Mouse (Mus musculus): ENCODE results near the gene Lin54. TPM values are rescaled to one million over a fixed set of nuclear protein-coding genes. Genes with fewer than 3 reads are reported as not detected.

Lin54 gene
- polyA plus RNA-seq, 1 experiment from 2014 or later: 11.8 TPM

GRCm38 (mm10) chr5:100519027-100519411 is 18.6 kb upstream of the Lin54 start:
- Histone ChIP-seq H3K36me3 (no peaks in the 10 kb centered on the region), H3K4me3 (replicated peaks) (peak overlapping the region; percentile 75), H3K9ac (peak overlapping the region; percentile 72), H3K4me2 (peak overlapping the region; percentile 63), H3K27ac (peak overlapping the region; percentile 66), H3K4me1 (peaks cover 7% of the 10 kb centered on the region; the same call in 1 of the 2 replicates), H3K9me3 (no peaks in the 10 kb centered on the region), H3K27me3 (replicated peaks) (no peaks in the 10 kb centered on the region)
- WGBS: 5% methylated on average over 5 of the region's 5 CpGs
- no peak for ATAC-seq (ENCODE audit: insufficient read depth, low FRiP score, low read depth)

DNA sequence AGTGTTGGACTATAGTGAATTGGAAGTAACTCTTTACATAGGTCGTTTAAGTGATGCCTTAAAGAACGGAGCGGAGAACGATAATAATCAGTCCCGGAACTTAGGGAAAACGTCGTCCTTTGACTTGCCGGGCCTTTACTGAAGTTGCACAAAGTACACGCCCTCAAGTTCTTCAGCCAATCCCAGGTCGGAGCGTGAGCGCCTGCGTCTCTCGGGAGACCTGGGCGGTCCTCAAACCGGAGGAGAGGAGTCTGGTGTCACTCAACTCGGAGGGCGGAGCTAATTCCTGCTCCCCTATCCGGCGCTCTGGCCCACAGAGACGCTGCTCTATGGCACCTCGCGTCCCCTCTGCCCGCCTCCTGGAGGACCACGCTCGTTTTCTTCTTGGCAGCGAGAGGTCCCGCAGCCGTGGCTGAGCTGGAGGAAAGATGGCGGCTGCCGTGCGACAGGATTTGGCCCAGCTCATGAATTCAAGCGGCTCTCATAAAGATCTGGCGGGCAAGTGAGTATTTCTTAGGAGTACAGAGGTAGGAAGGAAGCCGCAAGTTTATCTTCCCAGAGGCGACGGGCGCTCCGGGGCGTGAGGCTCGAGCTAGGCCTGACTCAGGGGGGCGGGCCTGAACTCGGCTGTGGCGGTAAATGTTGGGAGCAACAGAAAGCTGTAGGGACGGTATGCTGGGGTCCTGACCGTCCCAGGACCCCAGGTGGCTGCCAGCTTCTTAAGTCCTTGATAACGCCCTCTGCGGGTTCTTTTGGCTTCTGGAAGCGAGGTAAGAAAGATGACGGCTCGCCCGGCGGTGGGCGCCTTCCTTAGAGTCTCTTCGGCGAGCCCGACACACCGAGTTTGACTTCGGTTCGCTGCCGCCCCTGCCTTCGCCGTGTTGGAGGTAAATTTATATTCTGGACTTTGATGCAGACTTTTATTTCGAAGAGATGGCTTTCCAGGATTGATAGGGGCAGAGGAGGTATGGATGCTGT is 17.9 kb upstream of the Lin54 start, which contains the start of gene Cops4:
TSS of gene Cops4 (plus strand) at position 261 of the 978 bp plus-strand sequence.
- Histone ChIP-seq H3K4me3 (replicated peaks) (peak within 1 kb of the TSS; percentile 75), H3K36me3 (no peaks in the 10 kb centered on the region)

DNA sequence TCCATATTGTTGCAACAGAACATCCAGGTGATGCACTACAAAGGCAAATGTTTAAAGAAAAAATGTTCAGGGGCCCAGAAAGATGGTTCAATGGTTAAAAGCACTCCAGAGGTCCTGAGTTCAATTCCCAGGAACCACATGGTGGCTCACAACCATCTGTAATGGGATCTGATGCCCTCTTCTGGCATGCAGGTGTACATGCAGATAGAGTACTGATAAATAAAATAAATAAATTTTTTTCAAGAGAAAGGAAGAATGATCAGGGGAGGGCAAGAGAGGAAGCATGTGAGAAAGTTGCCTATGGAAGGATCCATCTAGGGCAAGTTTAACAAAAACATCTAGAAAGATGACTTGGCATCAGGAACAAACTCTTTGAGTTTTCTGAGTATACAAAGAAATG is 12.1 kb upstream of the Lin54 start:
- Histone ChIP-seq H3K9me3 (no peaks in the 10 kb centered on the region), H3K9ac (no peak overlapping the region), H3K27ac (no peak overlapping the region), H3K27me3 (replicated peaks) (no peaks in the 10 kb centered on the region), H3K36me3 (no peaks in the 10 kb centered on the region), H3K4me2 (no peak overlapping the region), H3K4me3 (replicated peaks) (no peak overlapping the region), H3K4me1 (peaks cover 2% of the 10 kb centered on the region; the same call in 1 of the 2 replicates)
- no peak for ATAC-seq (ENCODE audit: insufficient read depth, low FRiP score, low read depth)

More for the DNA sequence above, 17.9 kb upstream of the Lin54 start, which contains the start of gene Cops4:
- under 1% methylated on average over 64 of the region's 64 CpGs for WGBS
- H3K4me2 ChIP-seq: peak within 1 kb of the TSS; percentile 68
- H3K27ac ChIP-seq: peak within 1 kb of the TSS; percentile 66
- H3K9ac ChIP-seq: peak within 1 kb of the TSS; percentile 72
- peak; percentile 100 for ATAC-seq (ENCODE audit: insufficient read depth, low FRiP score, low read depth)
- no peaks in the 10 kb centered on the region for H3K27me3 ChIP-seq (replicated peaks)
- peaks cover 7% of the 10 kb centered on the region; the same call in 1 of the 2 replicates for H3K4me1 ChIP-seq
- no peaks in the 10 kb centered on the region for H3K9me3 ChIP-seq

DNA sequence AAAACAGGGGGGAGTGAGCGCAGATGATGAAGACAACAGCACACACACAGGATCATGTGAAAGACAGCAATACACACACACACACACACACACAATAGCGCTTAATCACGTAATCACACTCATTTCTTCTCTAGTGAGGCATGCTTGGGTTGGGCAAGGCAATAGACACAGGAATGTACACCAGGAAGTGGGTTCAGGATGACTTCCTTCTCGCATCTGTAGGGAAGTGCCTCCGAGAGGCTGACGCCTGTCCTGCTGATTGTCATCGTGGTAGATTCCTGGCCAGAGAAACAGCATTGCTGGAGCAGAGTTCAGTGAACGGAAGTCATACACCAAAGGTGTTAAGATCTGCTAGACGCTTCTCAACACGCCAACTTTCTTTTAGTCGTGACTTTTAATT is 8.8 kb upstream of the Lin54 start:
- H3K4me1 ChIP-seq: no peaks in the 10 kb centered on the region
- ATAC-seq (ENCODE audit: insufficient read depth, low FRiP score, low read depth): no peak
- WGBS: 70% methylated on average over 11 of the region's 11 CpGs

DNA sequence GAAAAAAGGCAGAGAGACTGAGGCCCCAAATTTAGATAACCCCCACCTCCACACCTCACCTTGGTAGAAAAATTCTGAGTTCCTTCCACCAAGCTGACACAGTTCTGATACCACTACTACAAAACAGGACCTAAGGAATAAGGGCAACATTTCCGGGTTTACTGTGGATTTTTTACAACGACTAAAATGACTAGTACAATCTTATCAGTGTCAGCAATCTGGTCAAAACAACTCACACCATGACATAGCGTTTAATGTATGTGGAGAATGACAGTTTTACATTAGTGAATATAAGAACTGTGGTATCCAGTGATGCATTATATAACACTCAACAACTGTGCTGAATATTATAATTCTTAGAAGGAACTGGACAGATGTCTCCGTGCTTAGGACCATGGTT is 828 bp upstream of the Lin54 start:
- H3K27me3 ChIP-seq (replicated peaks): no peaks in the 10 kb centered on the region
- WGBS: 73% methylated on average over 4 of the region's 4 CpGs
- ATAC-seq (ENCODE audit: insufficient read depth, low FRiP score, low read depth): no peak
- no peaks in the 10 kb centered on the region for H3K36me3 ChIP-seq
- H3K4me2 ChIP-seq: peak overlapping the region; percentile 63; the same call in 1 of the 2 replicates
- H3K4me3 ChIP-seq (replicated peaks): peak overlapping the region; percentile 85; the same call in 1 of the 2 replicates
- no peaks in the 10 kb centered on the region for H3K9me3 ChIP-seq
- H3K4me1 ChIP-seq: peaks cover 8% of the 10 kb centered on the region; the same call in 1 of the 2 replicates
- H3K27ac ChIP-seq: peak overlapping the region; percentile 61; the same call in 1 of the 2 replicates
- no peak overlapping the region for H3K9ac ChIP-seq

More for the DNA sequence above, 8.8 kb upstream of the Lin54 start:
- H3K27me3 ChIP-seq (replicated peaks): no peaks in the 10 kb centered on the region
- H3K4me3 ChIP-seq (replicated peaks): no peak overlapping the region
- H3K9ac ChIP-seq: no peak overlapping the region
- no peaks in the 10 kb centered on the region for H3K9me3 ChIP-seq
- no peaks in the 10 kb centered on the region for H3K36me3 ChIP-seq
- H3K4me2 ChIP-seq: no peak overlapping the region
- no peak overlapping the region for H3K27ac ChIP-seq

- no peaks in the 10 kb centered on the region for H3K36me3 ChIP-seq
- 0 out of 2 replicates have a peak, but pooled peaks have one; percentile 4 for ATAC-seq (ENCODE audit: insufficient read depth, low FRiP score, low read depth)
Observed at GRCm38 (mm10) chr5:100499831-100500304, 571 bp downstream of the Lin54 start.

GRCm38 (mm10) chr5:100499243-100499642 is 1.2 kb downstream of the Lin54 start:
- Histone ChIP-seq H3K27me3 (replicated peaks) (no peaks in the 10 kb centered on the region), H3K9me3 (no peaks in the 10 kb centered on the region), H3K9ac (peak overlapping the region; percentile 54; the same call in 1 of the 2 replicates), H3K4me2 (peak overlapping the region; percentile 95), H3K4me1 (peaks cover 8% of the 10 kb centered on the region; the same call in 1 of the 2 replicates), H3K27ac (no peak overlapping the region), H3K36me3 (no peaks in the 10 kb centered on the region), H3K4me3 (replicated peaks) (peak overlapping the region; percentile 85)
- 20% methylated on average over 2 of the region's 2 CpGs for WGBS
- no peak for ATAC-seq (ENCODE audit: insufficient read depth, low FRiP score, low read depth)

More at GRCm38 (mm10) chr5:100499831-100500304, 571 bp downstream of the Lin54 start:
- H3K4me3 ChIP-seq (replicated peaks): peak overlapping the region; percentile 85
- peaks cover 8% of the 10 kb centered on the region; the same call in 1 of the 2 replicates for H3K4me1 ChIP-seq
- 0% methylated on average over 33 of the region's 41 CpGs for WGBS
- peak overlapping the region; percentile 85 for H3K27ac ChIP-seq
- H3K4me2 ChIP-seq: peak overlapping the region; percentile 95
- H3K27me3 ChIP-seq (replicated peaks): no peaks in the 10 kb centered on the region
- H3K9me3 ChIP-seq: no peaks in the 10 kb centered on the region
- peak overlapping the region; percentile 54 for H3K9ac ChIP-seq

GRCm38 (mm10) chr5:100498436-100499180 is 1.8 kb downstream of the Lin54 start:
- under 1% methylated on average over 46 of the region's 46 CpGs for WGBS
- Histone ChIP-seq H3K27ac (peak overlapping the region; percentile 87), H3K9ac (peak overlapping the region; percentile 58), H3K4me3 (replicated peaks) (peak overlapping the region; percentile 85), H3K36me3 (no peaks in the 10 kb centered on the region), H3K9me3 (no peaks in the 10 kb centered on the region), H3K4me2 (peak overlapping the region; percentile 95), H3K27me3 (replicated peaks) (no peaks in the 10 kb centered on the region), H3K4me1 (peaks cover 8% of the 10 kb centered on the region; the same call in 1 of the 2 replicates)
- peak; percentile 86 for ATAC-seq (ENCODE audit: insufficient read depth, low FRiP score, low read depth)

DNA sequence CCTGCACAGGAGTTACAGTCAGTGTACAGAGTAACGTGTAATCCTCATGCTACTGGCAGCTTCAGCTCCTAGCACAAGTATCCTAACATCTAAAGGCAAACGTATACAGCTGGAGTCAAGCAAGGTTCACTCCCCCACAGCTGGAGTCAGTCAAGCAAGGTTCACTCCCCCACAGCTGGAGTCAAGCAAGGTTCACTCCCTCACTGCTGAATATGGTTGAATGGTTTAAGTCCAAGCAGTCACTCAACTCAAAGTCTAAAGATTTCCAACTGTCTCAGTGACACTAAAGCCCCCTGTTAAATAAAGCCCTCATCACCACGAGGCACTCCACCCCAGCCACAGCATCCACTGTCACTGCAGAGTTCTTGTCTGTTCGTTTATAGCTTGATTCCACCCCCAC is 8.7 kb downstream of the Lin54 start:
- no peak for ATAC-seq (ENCODE audit: insufficient read depth, low FRiP score, low read depth)
- H3K9ac ChIP-seq: no peak overlapping the region
- H3K9me3 ChIP-seq: no peaks in the 10 kb centered on the region
- H3K36me3 ChIP-seq: no peaks in the 10 kb centered on the region
- no peak overlapping the region for H3K4me2 ChIP-seq
- no peaks in the 10 kb centered on the region; the same call in 1 of the 2 replicates for H3K4me1 ChIP-seq
- H3K4me3 ChIP-seq (replicated peaks): no peak overlapping the region
- H3K27me3 ChIP-seq (replicated peaks): no peaks in the 10 kb centered on the region
- no peak overlapping the region for H3K27ac ChIP-seq
- 44% methylated on average over 4 of the region's 4 CpGs for WGBS

DNA sequence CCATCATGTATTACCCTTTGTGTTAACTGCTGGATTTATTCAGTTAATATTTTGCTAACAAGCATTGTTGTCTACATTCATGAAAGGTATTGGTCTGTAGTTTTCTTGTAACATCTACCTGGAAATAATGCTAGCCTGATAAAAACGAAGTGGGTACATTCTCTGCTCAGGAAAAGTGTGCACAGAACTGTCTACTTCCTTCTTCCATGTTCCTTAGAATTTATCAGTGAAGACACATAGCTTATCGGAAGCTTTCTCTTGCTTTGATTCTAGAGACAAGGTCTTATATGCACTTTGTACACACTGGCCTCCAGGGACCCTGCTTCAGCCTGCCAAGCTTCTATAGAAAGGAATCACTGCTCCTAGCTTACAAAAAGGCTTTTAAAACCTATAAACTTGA is 11.1 kb downstream of the Lin54 start:
- 83% methylated on average over 2 of the region's 2 CpGs for WGBS
- no peak overlapping the region for H3K4me3 ChIP-seq (replicated peaks)
- no peak for ATAC-seq (ENCODE audit: insufficient read depth, low FRiP score, low read depth)
- no peaks in the 10 kb centered on the region for H3K9me3 ChIP-seq
- no peak overlapping the region for H3K27ac ChIP-seq
- no peak overlapping the region for H3K4me2 ChIP-seq
- no peaks in the 10 kb centered on the region; the same call in 1 of the 2 replicates for H3K4me1 ChIP-seq
- H3K27me3 ChIP-seq (replicated peaks): no peaks in the 10 kb centered on the region
- H3K9ac ChIP-seq: no peak overlapping the region
- H3K36me3 ChIP-seq: no peaks in the 10 kb centered on the region

- Histone ChIP-seq H3K4me2 (no peak overlapping the region), H3K27me3 (replicated peaks) (no peaks in the 10 kb centered on the region), H3K4me3 (replicated peaks) (no peak overlapping the region), H3K9me3 (no peaks in the 10 kb centered on the region), H3K36me3 (0 out of 2 replicates have a peak, but pooled peaks cover 3% of the 10 kb centered on the region), H3K9ac (no peak overlapping the region), H3K4me1 (no peaks in the 10 kb centered on the region; the same call in 1 of the 2 replicates), H3K27ac (no peak overlapping the region)
- WGBS: 90% methylated on average over 3 of the region's 3 CpGs
- ATAC-seq (ENCODE audit: insufficient read depth, low FRiP score, low read depth): no peak
Observed at GRCm38 (mm10) chr5:100488231-100488630, 12.2 kb downstream of the Lin54 start.

Measured in stomach, embryonic 15.5 days (tissue).